Mouse (Mus musculus): ENCODE data around the gene Dcbld1. TPM values are rescaled to one million over a fixed set of nuclear protein-coding genes. Genes with fewer than 3 reads are reported as not detected.
"Not testable (repeated sequence)": the region's sequence is repeated elsewhere in the genome, so short reads cannot be mapped to it uniquely, and the experiment has no call there.

The Dcbld1 gene
- total RNA-seq, 2 experiments from 2014 or later: 1.4 to 1.9 TPM

DNA sequence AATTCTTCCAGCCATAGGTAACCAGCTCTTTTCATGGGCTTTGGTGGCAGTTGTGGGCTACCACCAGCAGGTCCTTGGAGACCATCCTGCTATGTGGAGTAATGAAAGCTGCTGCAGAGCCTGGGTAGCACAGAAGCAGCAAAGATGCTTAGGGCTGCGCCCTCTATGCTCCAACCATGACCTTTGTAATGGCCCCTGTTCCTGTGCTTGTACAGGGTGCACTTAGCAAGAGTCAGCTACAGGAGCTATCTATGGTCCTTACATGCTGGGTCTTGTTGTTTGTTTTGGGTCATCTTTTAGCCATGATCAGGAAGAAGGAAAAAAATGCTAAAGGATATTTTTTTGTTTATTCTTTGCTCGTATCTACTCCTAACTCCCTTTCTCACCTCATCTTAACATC, 24.3 kb downstream of the Dcbld1 start:
- DNase-seq: no peak
- intact Hi-C loops (cut with DNase I): no loop called here

DNA sequence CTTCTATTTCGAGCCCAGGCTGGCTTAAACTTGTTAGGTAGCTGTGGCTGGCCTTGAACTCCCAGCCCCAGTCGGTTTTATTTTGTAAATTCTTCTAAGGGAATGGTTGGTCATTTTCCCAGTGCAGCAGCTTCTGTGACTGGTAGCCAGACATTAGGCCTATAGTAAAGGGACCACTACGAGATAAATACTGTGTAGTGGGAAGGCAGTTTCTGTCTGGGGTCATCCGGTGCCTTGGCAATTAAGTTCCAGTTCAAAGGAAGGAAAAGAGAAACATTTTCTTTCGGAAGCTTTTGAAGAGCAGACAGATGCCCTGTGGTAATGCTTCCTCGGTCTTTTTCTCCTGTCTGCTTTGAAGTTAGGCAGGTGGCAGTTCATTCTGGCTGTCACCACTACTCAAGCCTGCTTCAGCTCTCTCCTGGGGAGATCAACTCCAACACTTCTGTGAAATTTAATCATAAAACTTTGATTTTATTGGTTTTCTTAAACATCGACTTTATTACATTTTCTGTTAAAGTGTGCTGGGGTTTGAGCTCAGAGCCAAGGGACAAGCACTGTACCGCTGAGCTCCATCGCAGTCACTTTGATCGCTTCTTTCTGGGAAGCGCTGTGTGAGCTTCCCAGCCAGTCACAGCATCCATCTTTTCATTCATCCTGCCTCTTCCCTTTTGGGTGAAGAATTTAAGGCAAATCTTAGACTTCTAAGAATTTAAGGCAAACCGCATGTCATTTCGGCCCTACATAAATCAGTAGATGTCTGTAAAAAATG, 24.9 kb downstream of the Dcbld1 start:
- DNase-seq: no peak
- intact Hi-C loops (cut with DNase I): no loop called here

DNA sequence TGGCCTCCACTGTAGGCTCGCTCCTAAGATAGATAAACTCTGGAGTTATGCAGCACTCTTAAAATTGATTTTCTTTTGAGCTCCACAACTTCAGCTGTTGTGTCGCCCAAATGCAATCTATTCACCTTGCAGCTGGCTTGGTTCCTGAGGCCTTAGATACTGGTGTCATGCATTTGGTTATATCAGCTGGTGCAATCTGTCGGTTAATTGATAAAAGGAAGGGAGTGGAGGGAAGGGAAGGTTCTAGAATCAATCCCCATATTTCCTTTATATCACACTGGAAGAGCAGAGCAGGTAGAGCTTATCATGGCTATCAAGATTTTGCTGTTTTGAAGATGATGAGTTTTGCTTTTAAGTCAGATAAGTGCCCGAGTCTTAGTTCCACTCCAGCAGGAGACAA, 26.8 kb downstream of the Dcbld1 start:
- no peak for DNase-seq

GRCm38 (mm10) chr10:52264162-52264561, 30.7 kb downstream of the Dcbld1 start:
- intact Hi-C loops (cut with DNase I): no loop called here

More for the DNA sequence above, 26.8 kb downstream of the Dcbld1 start:
- intact Hi-C loops (cut with DNase I): no loop called here

DNA sequence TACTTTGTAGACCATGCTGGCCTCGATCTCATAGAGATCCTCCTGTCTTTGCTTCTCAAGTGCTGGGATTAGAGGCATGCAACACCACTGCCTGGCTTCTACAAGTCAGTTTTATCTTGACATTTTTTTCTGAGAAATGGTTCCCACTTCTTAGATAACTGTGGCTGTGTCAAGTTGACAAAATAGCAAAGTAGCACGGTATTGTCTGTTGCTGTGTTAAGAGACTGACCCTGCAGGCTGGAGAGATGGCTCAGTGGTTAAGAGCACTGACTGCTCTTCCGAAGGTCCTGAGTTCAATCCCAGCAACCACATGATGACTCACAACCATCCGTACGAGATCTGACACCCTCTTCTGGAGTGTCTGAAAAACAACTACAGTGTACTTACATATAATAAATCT, 35.5 kb downstream of the Dcbld1 start:
- intact Hi-C loops (cut with DNase I): no loop called here
- DNase-seq: no peak

More at GRCm38 (mm10) chr10:52264162-52264561, 30.7 kb downstream of the Dcbld1 start:
- no peak for DNase-seq

DNA sequence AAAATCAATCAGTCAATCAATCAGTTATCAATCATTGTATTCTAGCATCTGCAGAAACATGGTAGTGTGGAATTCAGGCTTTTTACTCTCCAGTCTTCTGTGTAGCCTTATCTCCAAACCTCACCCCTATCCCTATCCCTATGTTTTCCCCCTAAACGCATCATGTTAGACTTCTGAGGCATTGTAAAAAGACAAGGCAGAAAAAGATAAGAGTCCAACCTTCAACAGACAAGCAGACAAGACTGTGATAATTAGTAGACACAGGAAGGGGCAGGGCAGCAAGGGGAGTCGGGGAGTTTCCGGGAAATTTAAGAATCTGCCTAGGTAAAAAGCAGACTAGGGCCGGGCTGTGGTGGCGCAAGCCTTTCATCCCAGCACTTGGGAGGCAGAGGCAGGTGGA, 38.0 kb downstream of the Dcbld1 start:
- intact Hi-C loops (cut with DNase I): no loop called here
- DNase-seq: no peak

GRCm38 (mm10) chr10:52273012-52273411, 39.6 kb downstream of the Dcbld1 start:
- no peak for DNase-seq
- intact Hi-C loops (cut with DNase I): no loop called here

- intact Hi-C loops (cut with DNase I): no loop called here
Measured at GRCm38 (mm10) chr10:52274001-52274909, 40.8 kb downstream of the Dcbld1 start.

DNA sequence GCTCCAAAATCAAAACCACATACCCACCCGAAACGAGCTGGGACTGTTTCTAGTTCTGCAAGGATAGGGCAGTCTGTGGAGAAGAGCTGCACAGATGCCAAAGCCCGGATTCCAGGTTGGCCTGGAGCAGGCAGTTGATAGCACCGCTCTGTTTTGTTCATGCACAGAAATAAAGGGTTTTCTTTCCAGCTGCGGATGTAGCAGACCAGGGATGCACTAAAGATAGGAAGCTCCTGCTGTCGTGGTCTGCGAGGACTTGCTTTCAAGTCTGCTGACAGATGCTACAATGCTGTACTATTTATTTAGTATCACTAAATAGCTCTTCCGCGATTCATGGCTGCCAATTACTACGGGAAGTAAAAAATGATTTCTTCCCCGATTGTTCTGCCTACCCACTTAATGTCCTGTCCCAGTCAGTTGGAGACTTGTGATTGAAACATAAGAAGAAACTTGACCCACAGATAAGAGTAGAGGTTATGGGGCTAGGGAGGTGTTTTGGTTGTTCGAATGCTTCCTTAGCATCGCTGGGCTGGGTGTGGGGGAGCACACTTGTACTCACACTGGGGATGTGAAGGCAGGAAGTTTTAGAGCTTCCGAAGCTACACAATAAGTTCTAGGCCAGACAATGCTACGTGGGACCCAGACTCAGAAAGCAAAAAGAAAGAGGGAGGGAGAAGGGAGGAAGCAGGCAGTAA, 41.6 kb downstream of the Dcbld1 start:
- intact Hi-C loops (cut with DNase I): no loop called here
- DNase-seq: no peak

More at GRCm38 (mm10) chr10:52274001-52274909, 40.8 kb downstream of the Dcbld1 start:
- DNase-seq: no peak

- intact Hi-C loops (cut with DNase I): no loop called here
- no peak for DNase-seq
Measured at GRCm38 (mm10) chr10:52276579-52276978, 43.2 kb downstream of the Dcbld1 start.

GRCm38 (mm10) chr10:52277564-52277963, 44.1 kb downstream of the Dcbld1 start:
- intact Hi-C loops (cut with DNase I); DNase-seq: not testable (repeated sequence)

- DNase-seq: no peak
- intact Hi-C loops (cut with DNase I): no loop called here
Measured at GRCm38 (mm10) chr10:52278011-52278434, 44.6 kb downstream of the Dcbld1 start.

DNA sequence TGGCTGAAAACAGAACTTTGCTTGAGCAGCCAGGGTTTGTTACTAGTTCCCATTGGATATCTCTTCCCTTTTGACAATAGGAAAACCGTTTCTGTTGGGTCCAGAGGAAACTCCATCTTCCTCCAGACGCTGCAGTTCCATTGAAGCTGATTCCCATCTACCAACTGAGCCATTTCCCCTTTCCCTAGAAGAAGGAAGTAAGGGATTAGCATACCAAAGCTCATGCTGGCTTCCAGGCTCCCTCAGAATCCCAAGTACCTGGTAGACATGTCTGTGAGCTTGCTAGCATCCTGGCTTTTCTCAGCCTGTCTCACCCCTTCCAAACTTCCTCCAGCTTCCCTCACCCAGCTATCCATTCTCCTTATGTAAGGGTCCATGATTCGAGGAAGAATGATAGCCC, 45.4 kb downstream of the Dcbld1 start:
- intact Hi-C loops (cut with DNase I): no loop called here
- DNase-seq: no peak

GRCm38 (mm10) chr10:52279876-52280275, 46.5 kb downstream of the Dcbld1 start:
- intact Hi-C loops (cut with DNase I): no loop called here
- no peak for DNase-seq

DNA sequence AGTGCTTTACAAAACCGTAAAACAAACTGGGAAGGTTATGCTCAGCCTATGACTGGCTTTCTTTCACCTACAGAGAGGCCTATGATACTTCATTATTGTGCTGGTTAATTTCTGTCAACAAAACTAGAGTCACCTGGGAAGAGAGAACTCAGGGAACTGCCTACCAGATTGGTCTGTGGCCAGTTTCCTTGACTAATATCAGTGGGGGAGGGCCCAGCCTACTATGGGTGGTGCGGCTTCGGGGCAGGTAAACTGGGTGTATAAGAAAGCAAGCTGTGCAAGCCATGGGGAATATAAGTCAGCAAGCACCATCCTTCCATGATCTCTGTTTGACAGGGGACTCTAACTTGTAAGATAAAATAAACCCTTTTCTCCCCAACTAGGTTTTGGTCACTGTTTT, 47.2 kb downstream of the Dcbld1 start:
- no peak for DNase-seq
- intact Hi-C loops (cut with DNase I): no loop called here

GRCm38 (mm10) chr10:52281337-52281736, 47.9 kb downstream of the Dcbld1 start:
- intact Hi-C loops (cut with DNase I): no loop called here
- no peak for DNase-seq

DNA sequence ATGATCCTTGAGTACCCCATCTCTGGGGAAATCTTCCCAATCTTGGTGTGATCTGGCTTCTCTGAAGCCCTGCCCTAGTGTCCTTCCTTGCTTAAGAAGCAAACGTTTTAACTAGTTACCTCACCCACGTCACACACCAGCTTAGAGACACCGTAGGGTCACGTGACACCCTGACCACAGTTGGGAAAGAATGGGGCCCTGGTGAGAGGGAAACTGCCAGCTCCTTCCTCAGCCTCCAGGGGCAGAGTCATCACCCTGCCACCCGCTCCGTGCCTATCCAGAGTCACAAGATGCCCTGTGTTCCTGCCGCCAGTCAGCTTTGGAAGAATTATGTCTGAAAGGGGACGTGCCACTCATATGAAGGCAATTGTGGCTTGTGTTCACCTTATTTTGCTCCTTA, 51.2 kb downstream of the Dcbld1 start:
- intact Hi-C loops (cut with DNase I): no loop called here
- no peak for DNase-seq

- no peak for DNase-seq
- intact Hi-C loops (cut with DNase I): no loop called here
Measured at GRCm38 (mm10) chr10:52287852-52288533, 54.6 kb downstream of the Dcbld1 start.

DNA sequence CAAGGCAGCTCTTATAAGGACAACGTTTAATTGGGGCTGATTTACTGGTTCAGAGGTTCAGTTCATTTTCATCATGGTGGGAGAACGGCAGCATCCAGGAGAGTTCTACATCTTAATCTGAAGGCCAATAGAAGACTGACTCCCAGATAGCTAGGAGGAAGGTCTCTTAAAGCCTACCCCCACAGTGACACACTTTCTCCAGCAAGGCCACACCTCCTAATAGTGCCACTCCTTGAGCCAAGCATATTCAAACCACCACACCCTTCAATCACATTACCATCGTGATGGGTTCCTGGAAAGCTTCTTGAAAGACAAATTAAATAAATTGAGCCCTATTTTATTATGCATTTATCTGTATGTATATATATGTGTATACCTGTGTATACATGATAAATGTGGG, 55.8 kb downstream of the Dcbld1 start:
- intact Hi-C loops (cut with DNase I): no loop called here

DNA sequence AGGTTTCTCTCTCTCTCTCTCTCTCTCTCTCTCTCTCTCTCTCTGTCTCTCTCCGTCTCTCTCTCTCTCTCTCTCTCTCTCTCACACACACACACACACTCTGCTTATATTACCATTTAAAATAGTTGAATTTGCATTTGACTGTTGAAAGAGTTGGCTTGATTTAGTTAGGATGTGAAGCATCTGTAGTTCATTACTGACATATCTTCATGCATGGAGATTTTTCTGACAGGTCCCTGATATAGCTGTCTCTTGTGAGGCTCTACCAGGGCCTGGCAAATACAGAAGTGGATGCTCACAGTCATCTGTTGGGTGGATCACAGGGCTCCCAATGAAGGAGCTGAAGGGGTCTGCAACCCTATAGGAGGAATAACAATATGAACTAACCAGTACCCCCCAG, 59.0 kb downstream of the Dcbld1 start:
- DNase-seq; intact Hi-C loops (cut with DNase I): not testable (repeated sequence)

More for the DNA sequence above, 55.8 kb downstream of the Dcbld1 start:
- DNase-seq: no peak

Measured in gastrocnemius, postnatal 36 days (tissue).